Mouse (Mus musculus) thymus, adult 2 months (tissue): Measurements from ENCODE around the gene Nkx2-2.

Experiments
- CTCF ChIP-seq: fragments of 200-500 bp; IDR thresholded peaks from 2 replicates; pipeline ENCODE4 v1.5.1; 2012; ENCODE audit warnings: mild to moderate bottlenecking, control low read depth, low read length, moderate library complexity, borderline replicate concordance; ENCODE audit not compliant: control insufficient read depth, poor library complexity, insufficient read depth; ENCODE audit errors: extremely low read depth
- POLR2A ChIP-seq: fragments of 200-500 bp; IDR thresholded peaks from 2 replicates; pipeline ENCODE4 v1.6.1; 2012; ENCODE audit warnings: mild to moderate bottlenecking, low read length, control low read depth, moderate library complexity; ENCODE audit not compliant: control insufficient read depth, poor library complexity, insufficient read depth; ENCODE audit errors: extremely low read depth

DNA sequence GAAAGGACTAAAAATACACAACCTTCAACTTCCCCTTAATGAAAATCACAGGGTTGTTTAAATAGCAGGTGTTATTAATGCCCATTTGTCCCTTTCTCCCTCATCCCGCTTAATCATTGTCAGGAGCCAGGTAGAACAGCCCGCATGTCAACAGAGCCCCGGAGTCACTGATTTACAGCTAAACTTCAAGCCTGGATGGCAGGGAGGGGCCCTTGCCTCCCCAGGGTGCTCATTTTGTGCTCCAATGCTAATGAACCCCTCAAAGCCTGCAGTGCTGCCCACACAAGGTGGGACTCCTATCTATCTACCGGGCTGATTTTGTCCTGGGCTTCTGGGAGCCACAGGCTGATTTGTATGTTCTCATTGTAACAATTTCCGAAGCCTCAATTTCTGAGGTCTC is 37.1 kb upstream of the Nkx2-2 start:
- no peak for TF ChIP-seq POLR2A
- no peak for TF ChIP-seq CTCF
